Mouse (Mus musculus) brain, embryonic 18.5 days (tissue): ENCODE data around the gene Cops7b.
A peak's percentile ranks its signal among the peaks of the same experiment; 100 is the strongest.

Source experiments
- DNase-seq: peaks from one replicate; pipeline ENCODE4 v3.0.0-alpha.2; 2012; ENCODE audit warnings: low read depth, low spot score

Gene Cops7b

DNA sequence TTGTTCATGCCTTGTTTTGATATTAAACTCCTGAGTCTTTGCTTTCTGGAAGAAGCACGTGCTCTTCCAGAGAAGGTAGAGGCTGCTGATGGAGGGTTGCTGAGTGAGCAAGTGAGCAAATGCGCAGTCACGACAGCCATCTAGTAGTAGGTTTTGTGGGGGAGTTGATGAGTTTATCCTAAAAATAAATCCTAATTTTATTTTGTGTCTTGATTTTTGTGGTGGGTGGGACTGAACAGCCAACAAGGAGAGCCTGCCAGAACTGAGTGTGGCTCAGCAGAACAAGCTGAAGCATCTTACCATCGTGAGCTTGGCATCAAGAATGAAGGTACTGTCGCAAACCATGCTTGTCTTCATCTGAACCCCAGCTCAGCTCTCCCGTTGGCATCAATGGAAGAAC lies 13.8 kb downstream of the Cops7b start:
- DNase-seq: no peak

DNA sequence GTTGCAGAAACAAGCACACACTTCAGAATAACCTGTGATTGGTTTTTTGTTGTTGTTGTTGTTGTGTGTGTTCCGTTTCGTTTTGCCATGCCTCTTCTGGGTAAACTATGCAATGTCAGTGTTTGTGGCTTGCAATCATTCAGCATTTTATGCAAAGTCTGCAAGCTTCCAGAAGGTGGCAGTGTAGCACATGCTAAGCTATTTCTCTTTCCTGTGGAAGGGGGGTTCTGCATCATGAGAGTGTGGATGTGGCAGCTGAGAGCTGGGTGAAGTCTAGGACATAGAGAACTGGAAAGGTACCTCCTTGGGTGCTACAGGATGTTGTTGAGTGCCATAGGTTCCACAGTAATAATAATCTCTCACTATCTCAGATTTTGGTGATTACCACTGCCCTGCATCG lies 15.8 kb downstream of the Cops7b start:
- no peak for DNase-seq

DNA sequence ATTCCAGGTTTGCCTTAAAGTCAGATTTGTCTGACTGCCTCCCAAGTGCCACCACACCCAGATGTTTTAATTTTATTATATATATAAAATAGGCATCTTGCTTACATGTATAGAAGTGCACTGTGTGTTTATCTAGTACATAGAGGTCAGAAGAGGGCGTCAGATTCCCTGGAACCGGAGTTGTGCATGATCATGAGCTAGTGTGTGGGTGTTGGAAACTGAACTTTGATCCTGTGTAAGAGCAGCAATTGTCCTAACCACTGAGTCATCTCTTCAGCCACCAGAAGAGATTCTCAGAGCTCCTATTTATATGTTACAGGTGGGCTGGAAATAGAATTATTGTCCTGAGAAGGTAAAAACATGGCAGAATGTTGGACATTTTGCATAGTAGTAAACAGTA lies 17.4 kb downstream of the Cops7b start:
- no peak for DNase-seq

DNA sequence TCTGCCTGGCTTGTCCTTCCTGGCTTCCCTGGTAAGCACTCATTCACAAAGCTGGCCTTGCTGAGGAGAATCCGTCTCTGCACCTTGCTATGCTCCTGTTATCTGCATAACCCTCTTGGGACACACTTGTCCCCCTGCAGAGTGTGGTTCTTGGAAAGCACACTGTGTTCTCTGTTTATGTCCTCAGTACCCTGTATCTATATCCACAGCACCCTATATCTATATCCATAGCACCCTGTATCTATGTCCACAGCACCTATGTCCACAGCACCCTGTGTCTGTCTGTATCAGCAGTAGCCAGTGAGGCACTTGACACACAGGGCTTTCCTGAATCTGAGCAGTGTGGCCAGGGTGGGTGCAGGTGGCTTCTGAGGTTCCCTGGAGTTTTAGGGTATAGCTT lies 28.2 kb downstream of the Cops7b start:
- no peak for DNase-seq

DNA sequence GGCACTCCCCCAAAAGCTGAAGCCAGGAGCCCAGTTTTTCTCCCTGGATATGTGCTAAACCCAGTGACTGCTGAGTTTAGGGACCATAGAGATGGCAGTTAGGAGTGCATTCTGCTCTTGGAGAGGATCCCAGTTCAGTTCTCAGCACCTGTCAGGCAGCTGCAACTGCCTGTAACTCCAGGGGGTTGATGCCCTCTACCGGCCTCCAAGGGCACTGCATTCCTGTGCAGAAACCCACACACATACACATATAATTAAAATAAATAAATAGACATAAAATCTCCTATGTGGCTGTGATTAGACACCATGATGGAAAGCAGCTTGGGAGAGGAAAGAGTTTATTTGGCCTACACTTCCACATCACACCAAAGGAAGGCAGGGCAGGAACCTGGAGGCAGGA lies 29.4 kb downstream of the Cops7b start:
- no peak for DNase-seq

DNA sequence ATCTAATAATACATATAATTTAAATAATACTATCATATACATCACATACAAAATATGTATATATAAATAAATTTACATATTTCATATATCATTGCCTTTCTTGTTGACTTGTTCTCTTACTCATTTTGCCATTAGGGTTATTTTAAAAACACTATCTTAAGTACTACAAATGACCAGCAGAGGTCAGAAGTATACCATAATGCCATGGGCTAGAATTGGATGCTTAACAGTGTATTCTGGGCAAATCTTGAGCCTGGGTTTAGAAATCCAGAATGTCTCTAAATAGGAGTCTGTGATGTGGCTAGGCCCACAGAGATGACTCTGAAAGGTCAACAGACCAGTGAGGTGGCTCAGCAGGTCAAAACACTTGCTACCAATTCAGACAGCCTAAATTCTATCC lies 31.6 kb downstream of the Cops7b start:
- DNase-seq: no peak

DNA sequence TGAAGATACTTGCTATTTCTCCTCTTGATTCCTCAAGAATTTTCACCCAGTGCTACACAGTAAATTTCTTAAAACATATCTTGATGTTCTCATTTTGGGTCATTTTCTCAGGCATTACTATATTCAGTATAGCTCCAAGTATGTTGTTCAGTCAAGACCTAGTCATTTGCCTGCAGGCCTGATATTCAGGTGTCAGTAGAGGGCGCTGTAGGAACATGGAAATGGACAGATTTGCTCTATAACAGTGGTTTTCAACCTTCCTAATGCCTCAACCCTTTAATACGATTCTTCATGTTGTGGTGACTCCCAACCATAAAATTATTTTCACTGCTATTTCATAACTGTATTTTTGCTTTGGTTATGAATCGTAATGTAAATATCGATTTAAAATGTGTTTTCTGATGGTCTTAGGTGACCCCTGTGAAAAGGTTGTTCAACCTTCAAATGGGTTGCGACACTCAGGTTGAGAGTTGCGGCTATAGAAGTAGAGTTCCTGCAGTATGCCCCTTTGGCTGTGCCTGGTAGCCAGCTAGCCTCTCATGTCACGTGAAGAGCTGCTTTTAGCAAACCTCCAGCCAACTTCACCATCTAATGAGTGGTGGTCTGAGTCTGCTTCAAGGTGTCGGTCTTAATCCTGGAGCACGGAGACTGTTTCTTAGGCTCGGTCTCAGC lies 35.9 kb downstream of the Cops7b start:
- peak; percentile 55 for DNase-seq

DNA sequence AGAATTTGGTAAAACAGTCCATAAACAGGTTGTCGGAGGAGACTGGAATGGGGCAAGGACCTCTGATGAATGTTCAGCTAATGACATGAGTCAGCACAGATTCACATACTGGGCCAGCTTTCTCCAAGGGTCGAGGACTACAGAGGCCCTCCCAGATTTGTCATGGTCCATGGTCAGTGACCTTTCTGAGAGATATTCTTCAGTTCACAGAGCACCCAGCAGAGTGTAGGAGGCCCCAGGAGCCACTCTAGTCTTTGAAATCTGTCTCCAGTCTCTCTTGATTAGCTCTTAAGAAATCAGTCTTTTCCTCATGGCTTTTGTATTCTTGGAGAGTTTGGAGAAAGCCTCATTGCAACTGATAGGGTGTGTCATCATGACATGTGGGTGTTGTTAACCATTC lies 39.6 kb downstream of the Cops7b start:
- no peak for DNase-seq

DNA sequence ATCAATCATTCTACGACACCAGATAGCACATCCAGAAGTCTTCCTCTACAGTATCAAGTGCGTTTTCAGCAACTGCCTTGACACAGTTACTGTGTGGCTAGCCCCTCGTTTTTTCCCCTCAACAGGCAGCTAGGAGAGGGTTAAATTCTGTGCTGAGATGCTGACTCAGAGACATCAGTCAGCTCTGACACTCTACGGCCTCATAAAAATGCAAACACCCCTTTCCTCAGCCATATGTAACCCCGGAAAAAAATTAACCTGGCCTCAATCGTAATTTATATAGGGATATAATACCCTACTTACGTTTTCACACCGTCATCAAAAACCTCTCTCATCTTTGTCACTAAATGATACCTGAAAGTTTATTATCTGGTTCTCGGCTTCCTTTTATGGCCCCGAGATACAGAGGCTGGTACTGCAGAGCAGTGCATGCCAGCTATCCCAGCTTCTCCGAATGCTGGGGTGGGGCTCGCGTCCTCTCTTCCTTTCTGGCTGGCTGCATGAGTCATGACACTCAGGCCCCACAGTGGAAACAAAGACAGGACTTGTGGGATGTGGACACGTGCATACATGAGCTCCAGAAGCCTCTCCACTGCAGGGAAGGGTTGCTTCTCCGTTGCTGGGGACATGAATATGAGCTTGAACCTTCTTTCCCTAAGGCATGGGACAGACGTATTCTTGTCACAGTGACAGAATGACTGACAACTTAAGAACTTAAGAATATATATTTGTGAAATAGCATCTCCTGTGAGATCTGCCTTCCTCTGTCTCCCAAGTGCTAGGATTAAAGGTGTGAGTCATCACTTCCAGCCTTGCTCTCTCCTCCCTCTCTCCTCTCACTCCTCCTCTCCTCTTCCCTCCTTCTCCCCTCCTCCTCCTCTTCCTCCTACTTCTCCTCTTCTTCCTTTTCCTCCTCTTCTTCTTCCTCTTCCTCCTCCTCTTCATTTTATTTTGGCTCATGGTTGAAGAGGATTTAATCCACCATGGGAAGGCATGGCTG lies 40.6 kb downstream of the Cops7b start:
- DNase-seq: no peak

DNA sequence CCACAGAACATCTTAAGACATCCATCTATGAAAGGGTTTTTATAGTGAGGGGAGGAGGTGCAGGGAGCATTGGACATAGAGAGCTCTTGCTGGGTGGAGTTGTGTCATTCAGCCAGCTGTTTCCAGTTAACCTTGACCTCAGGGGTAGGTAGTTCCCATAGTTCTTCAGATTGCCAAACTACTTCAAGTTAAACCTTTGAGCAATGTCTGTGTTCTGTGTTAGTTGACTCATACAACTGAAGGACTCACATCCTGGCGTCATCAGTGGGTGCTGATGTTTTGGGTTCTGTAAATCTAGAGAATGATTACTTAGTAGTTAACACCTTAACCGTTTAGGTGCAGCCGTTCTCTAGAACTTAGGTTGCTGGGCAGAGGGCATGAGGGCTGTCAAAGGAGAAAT lies 45.6 kb downstream of the Cops7b start:
- DNase-seq: no peak

DNA sequence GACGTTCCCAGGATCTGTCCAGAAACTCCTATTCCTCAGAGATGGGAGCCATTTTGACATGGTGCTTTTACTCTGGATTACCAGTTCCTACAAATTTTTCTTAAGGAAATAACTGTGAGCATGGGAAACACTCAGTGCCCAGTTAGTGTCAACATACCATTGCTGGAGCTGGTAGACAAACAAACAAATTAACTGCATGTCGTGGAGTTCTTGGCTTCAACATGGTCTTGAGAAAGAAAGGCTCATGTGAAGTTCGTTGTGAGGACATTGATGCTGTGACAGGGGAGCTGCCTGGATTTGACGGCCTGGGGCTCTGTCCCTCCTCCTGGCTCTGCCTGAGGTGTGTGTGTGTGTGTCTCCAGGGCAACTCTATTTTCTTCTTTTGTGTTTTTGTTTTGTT lies 47.2 kb downstream of the Cops7b start:
- DNase-seq: no peak

DNA sequence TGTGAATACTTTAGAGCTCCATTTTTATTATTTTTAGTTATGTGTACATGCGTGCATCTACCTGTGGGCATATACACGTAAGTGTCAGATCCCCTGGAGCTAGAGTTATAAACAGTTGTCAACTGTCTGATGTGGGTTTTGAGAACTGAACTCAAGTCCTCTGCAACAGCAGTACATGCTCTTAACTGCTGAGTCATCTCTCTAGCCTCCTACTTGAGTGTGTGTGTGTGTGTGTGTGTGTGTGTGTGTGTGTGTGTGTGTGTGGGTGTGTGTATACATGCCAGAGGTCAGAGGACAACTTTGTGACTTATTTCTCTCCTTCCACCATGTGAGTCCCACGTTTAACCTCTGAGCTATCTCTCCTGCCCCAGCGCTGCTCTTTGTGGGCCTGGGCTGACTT lies 47.8 kb downstream of the Cops7b start:
- DNase-seq: no peak

DNA sequence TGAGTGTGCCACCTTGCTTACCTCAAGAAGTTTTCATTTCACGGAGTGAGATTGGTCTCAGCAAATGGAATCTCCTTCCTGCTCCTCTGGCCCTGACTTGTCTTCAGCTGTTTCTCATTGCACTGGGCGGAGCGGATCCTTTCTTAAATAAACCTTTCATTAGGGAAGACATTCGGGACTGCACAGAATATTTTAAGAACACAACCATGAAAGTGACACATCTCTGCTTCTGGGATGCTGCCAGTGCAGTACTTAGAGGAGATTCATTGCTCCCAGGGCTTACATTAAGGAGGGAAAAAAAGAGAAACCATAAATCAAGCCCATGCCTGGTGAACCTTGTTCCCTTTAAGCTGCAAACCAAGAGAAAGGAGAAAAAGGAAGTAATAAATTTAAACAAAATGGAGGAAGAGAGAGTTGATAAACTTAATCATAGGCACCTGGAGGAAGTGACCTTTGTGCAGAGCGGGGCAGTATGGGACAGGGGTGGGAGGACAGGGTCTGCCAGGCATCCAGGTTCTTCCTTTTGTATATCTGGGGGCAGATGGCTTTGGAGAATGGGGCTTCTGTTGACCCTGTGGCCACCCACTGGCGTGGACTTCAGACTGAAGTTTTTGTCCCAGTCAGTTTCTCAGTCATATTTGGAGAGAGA lies 50.2 kb downstream of the Cops7b start:
- DNase-seq: no peak

DNA sequence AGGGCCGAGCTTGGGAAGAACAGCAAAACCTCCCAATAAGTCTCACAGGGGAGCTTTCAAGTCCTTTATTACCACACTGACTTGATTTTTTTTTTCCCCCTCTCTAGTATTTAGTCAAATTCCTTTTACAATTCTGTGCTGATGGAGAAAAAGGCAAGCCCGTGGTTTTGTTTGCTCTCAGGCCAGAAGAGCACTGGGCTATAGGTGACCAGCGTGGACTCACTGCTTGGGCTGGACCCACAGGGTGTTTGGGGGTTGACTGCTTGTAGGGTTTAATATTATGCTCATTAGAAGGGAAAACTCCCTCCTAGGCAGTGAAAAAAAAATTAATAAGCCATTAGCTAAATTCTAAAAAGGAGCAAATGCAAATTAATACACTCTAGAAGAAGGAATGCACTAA lies 50.7 kb downstream of the Cops7b start:
- no peak for DNase-seq

DNA sequence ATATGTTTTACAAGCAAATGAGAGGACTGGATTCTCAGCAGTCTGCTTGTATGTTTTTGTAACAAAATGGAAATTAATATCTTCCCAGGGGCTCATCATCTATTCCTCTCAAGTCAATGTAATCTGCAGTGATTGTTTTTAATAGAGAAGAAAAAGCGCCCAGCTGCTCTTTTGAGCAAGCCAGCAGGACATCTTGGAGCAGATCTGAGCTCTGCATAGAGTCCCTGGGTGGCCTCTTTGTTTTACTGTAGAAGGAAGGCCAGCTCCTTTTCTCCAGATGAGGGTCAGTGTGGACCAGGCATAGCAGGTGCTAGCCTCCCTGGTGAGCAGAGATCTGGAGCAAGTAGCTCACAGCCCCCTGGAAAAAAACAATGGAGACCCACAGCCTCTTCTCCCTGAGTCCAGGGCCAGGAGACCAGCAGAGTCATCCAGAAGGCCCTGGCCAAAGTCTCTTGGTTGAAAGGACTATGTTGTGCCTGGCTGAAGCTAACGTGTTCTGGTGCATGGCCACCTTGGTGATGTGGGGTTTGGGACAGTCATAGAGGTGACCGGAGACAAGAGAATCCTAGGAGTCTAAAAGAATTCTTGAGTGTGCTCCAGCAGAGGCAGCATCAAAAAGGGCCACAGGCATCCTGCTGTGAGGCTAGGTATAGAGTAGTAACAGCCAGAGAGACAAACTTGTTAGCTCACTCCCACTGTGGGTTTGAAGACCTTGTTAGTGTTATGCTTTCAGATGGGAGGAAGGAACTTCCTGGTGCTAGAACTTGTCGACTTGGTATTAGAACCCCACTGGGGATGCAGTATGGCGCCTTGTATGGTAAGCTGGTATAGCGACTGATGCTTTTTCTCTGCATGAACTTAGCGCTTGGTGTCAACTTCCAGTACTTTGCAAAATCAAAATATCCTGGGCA lies 51.4 kb downstream of the Cops7b start:
- DNase-seq: no peak

DNA sequence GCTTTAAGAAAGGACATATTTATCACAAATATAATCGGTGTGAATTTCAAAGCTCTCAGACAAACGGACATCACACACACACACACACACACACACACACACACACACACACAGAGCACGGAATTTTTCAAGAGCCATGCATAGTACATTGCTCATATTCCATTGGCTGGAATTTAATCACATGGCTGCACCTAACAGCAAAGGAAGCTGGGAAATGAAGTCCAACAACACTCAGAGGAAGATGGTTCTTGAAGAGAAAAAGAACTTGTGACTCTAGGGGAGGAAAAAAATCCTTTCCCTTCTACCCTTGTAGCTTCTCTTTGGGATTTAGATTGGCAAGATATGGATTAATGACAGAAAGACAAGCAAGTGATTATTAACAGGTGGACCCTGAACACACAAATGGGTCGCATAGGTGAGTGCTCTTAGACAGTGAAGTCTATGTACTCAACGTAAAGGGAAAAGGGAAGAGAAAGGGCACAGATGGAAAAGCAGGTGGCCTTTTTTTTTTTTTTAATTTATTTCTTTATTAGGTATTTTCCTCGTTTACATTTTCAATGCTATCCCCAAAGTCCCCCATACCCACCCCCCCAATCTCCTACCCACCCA lies 52.2 kb downstream of the Cops7b start:
- no peak for DNase-seq

DNA sequence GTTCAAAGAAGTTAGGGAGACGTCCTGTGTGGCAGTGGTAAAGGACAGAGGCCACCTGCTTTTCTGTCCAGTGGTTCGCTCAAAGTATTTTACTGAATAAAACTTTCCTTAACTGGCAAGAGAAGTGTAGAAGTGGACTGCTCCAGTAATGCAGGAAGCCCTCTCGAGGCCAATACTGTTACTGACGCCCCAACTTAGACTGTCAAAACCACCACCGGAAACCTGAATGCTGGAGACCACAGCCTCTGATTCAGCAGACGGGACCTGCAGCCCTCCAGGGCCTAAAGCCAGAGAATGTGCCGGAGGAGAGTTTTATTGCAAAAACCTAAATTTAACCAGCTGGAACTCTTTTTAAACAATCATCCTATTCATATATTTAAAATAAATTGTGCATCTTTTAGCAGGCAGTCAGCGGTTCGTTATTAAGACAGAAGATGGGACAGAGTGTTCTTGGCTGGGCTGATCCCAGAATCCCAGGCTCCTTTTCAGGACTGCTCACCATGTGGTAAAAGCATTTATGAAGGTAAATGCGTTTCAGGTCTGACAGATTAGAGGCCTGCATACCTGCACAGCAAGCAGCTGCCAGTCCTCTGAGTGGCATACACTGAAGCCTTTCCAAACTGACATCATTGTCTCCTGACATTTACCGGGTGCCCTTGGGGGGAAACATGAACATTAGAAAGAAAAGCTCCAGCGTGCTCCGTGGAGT lies 60.6 kb downstream of the Cops7b start:
- no peak for DNase-seq

DNA sequence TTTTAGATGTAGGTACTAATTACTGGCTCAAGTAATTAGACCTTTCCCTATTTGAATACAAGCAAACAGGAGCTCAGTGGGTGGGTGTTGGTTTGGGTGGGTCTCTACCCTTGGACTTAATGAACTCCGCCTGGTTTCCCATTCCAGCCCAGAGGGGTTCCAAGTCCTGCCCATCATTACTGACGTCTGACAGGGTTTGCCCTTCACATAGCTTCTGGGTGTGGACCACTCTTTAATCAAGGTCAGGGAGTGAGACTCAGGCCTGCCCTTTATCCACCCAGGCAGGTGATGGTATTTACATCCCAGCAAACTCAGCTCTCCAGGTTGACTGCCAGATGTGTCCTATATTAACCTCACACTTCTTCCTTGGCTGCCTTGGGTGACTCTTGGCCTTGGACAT lies 64.8 kb downstream of the Cops7b start:
- DNase-seq: no peak

DNA sequence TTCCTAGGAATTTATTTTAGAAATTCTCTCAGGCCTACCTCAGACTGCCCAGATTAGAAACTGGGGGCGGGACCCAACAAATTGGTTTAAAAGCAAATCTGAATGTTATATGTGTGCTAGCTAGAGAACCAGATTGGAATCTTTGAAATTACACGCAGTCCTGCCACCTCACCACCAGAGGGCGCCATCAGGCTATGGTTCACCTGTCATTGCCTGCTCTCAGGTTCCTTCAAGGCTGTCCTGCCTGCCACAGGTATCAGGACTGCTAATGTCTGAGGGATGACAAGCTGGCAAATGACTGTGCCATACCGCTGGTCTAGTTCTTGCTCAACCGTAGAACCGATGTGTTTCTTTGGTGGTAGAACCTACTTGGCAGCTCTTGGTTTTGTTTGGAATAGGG lies 67.6 kb downstream of the Cops7b start:
- no peak for DNase-seq

DNA sequence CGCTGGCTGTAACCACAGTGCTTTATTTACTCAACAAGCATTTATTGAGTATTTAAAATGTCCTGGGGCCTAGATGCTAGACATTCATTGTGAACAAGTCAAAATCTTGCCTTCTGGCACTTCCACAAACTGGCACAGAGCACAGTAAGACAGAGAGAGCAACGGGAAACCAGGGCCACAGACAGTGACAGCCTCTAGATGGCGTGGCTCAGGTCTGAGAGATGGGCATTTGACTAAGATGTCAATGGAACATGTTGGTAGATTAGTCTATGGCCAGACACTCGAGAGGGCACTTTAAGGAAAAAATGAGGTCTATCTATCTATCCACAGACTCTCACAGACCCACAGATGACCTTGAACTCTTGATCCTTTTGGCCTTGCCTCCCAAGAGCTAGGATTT lies 70.0 kb downstream of the Cops7b start:
- DNase-seq: no peak
